Mouse (Mus musculus) lung, postnatal 0 days (tissue): ENCODE data around the gene Tmem156. TPM values are rescaled to one million over a fixed set of nuclear protein-coding genes. Genes with fewer than 3 reads are reported as not detected.

Source experiments
- ATAC-seq: fragments of 200-750 bp; cut with Nextera tagmentation; 2 replicates; pipeline ENCODE4 v1.8.0; 2017; ENCODE audit warnings: moderate library complexity
- DNase-seq: peaks from one replicate; pipeline ENCODE4 v3.0.0-alpha.2; 2016; ENCODE audit warnings: low spot score
- H3K27ac ChIP-seq: fragments of 300-500 bp; sonication (generic); 2 replicates; pipeline ENCODE4 v1.5.1; 2014; ENCODE audit warnings: antibody characterized with exemption, mild to moderate bottlenecking, low read length, mixed read lengths
- H3K27me3 ChIP-seq: fragments of 300-500 bp; sonication (generic); replicated peaks from 2 replicates; pipeline ENCODE4 v1.6.1; 2014; ENCODE audit warnings: low read length, mixed read lengths; ENCODE audit not compliant: insufficient read depth
- H3K36me3 ChIP-seq: fragments of 300-500 bp; sonication (generic); 2 replicates; pipeline ENCODE4 v1.6.1; 2014; ENCODE audit warnings: low read length, mixed read lengths; ENCODE audit not compliant: insufficient read depth
- H3K4me1 ChIP-seq: fragments of 300-500 bp; sonication (generic); 2 replicates; pipeline ENCODE4 v1.6.1; 2014; ENCODE audit warnings: antibody characterized with exemption, low read depth, low read length, mixed read lengths; ENCODE audit not compliant: insufficient read depth
- H3K4me2 ChIP-seq: fragments of 300-500 bp; sonication (generic); replicated peaks from 2 replicates; pipeline ENCODE4 v1.6.1; 2014; ENCODE audit warnings: low read depth, mild to moderate bottlenecking, low read length, moderate library complexity, mixed read lengths
- H3K4me3 ChIP-seq: fragments of 300-500 bp; sonication (generic); 2 replicates; pipeline ENCODE4 v1.5.1; 2014; ENCODE audit warnings: low read depth, low read length
- H3K9ac ChIP-seq: fragments of 300-500 bp; sonication (generic); replicated peaks from 2 replicates; pipeline ENCODE4 v1.6.1; 2014; ENCODE audit warnings: low read depth, mild to moderate bottlenecking
- H3K9me3 ChIP-seq: fragments of 300-500 bp; sonication (generic); 2 replicates; pipeline ENCODE4 v1.6.1; 2016; ENCODE audit warnings: low read length, mixed read lengths
- CTCF ChIP-seq: IDR thresholded peaks from 2 replicates; pipeline ENCODE4 v1.5.1; 2016; ENCODE audit warnings: antibody characterized with exemption, mild to moderate bottlenecking
- EP300 ChIP-seq: IDR thresholded peaks from 2 replicates; pipeline ENCODE4 v1.6.1; 2016; ENCODE audit warnings: antibody characterized with exemption, mild to moderate bottlenecking, control low read depth
- WGBS: fragments of 180-500 bp; shearing (Covaris S2); extraction: QIAGEN DNeasy Blood & Tissue Kit; methylation state at CpG from one replicate; pipeline ENCODE4 v1.1.7; 2014; 5-methylcytosine and 5-hydroxymethylcytosine counted together
- polyA plus RNA-seq: library from polyadenylated mRNA; unstranded; fragments of >200 nt; fragmentation: Nextera tagmentation; extraction: Ambion mirVana; gene quantifications from 2 replicates; pipeline ENCODE4 v1.2.1, GENCODE M21; 2015

Gene Tmem156
- polyA plus RNA-seq, 1 experiment from 2014 or later = 1.9 TPM

GRCm38 (mm10) chr5:65019823-65020222 is 72.1 kb downstream of the Tmem156 start:
- H3K27me3 ChIP-seq = no peaks in the 10 kb centered on the region
- no peak overlapping the region for H3K4me3 ChIP-seq
- DNase-seq = peak; percentile 57
- peak; percentile 63 for TF ChIP-seq CTCF
- TF ChIP-seq EP300 = peak; percentile 30; the same call in 1 of the 2 replicates
- no peak overlapping the region for H3K4me2 ChIP-seq
- no peak overlapping the region for H3K27ac ChIP-seq
- H3K4me1 ChIP-seq = no peaks in the 10 kb centered on the region
- peak; percentile 60 for ATAC-seq
- 50% methylated on average over 7 of the region's 7 CpGs for WGBS
- peaks cover 13% of the 10 kb centered on the region; the same call in 1 of the 2 replicates for H3K36me3 ChIP-seq
- H3K9ac ChIP-seq = no peak overlapping the region
- no peaks in the 10 kb centered on the region for H3K9me3 ChIP-seq

GRCm38 (mm10) chr5:65019109-65019508 is 72.8 kb downstream of the Tmem156 start:
- WGBS = 55% methylated on average over 8 of the region's 8 CpGs
- peak; percentile 40; the same call in 1 of the 2 replicates for ATAC-seq
- peaks cover 13% of the 10 kb centered on the region; the same call in 1 of the 2 replicates for H3K36me3 ChIP-seq

GRCm38 (mm10) chr5:65015508-65015907 is 76.4 kb downstream of the Tmem156 start:
- ATAC-seq = no peak

More at GRCm38 (mm10) chr5:65019109-65019508, 72.8 kb downstream of the Tmem156 start:
- Histone ChIP-seq H3K9ac (no peak overlapping the region), H3K9me3 (no peaks in the 10 kb centered on the region), H3K4me3 (no peak overlapping the region), H3K27me3 (no peaks in the 10 kb centered on the region), H3K4me1 (no peaks in the 10 kb centered on the region), H3K27ac (no peak overlapping the region), H3K4me2 (no peak overlapping the region)
- DNase-seq = no peak
- TF ChIP-seq EP300 (no peak), CTCF (0 out of 2 replicates have a peak, but pooled peaks have one; percentile 3)

GRCm38 (mm10) chr5:65011901-65012573 is 79.9 kb downstream of the Tmem156 start:
- DNase-seq = no peak
- no peak overlapping the region for H3K4me3 ChIP-seq
- 68% methylated on average over 7 of the region's 7 CpGs for WGBS

More at GRCm38 (mm10) chr5:65015508-65015907, 76.4 kb downstream of the Tmem156 start:
- Histone ChIP-seq H3K4me1 (no peaks in the 10 kb centered on the region), H3K36me3 (0 out of 2 replicates have a peak, but pooled peaks cover 6% of the 10 kb centered on the region), H3K27ac (no peak overlapping the region), H3K27me3 (no peaks in the 10 kb centered on the region), H3K9ac (no peak overlapping the region), H3K4me2 (no peak overlapping the region), H3K4me3 (no peak overlapping the region), H3K9me3 (no peaks in the 10 kb centered on the region)
- TF ChIP-seq EP300 (no peak), CTCF (no peak)
- 79% methylated on average over 3 of the region's 3 CpGs for WGBS
- DNase-seq = no peak

GRCm38 (mm10) chr5:65006011-65006491 is 85.9 kb downstream of the Tmem156 start:
- 37% methylated on average over 4 of the region's 4 CpGs for WGBS
- H3K9me3 ChIP-seq = no peaks in the 10 kb centered on the region
- no peak overlapping the region for H3K4me2 ChIP-seq
- H3K4me3 ChIP-seq = no peak overlapping the region
- TF ChIP-seq EP300 (no peak), CTCF (no peak)
- no peak overlapping the region for H3K9ac ChIP-seq
- DNase-seq (no peak), ATAC-seq (no peak)
- no peaks in the 10 kb centered on the region for H3K27me3 ChIP-seq
- no peak overlapping the region for H3K27ac ChIP-seq
- peaks cover 25% of the 10 kb centered on the region; the same call in 1 of the 2 replicates for H3K36me3 ChIP-seq
- H3K4me1 ChIP-seq = no peaks in the 10 kb centered on the region

More at GRCm38 (mm10) chr5:65011901-65012573, 79.9 kb downstream of the Tmem156 start:
- Histone ChIP-seq H3K36me3 (peaks cover 19% of the 10 kb centered on the region; the same call in 1 of the 2 replicates), H3K9me3 (no peaks in the 10 kb centered on the region), H3K27me3 (no peaks in the 10 kb centered on the region), H3K9ac (no peak overlapping the region), H3K4me2 (no peak overlapping the region), H3K4me1 (no peaks in the 10 kb centered on the region), H3K27ac (no peak overlapping the region)
- no peak for ATAC-seq
- TF ChIP-seq EP300 (no peak), CTCF (no peak)

- H3K36me3 ChIP-seq = peaks cover 22% of the 10 kb centered on the region; the same call in 1 of the 2 replicates
- H3K27ac ChIP-seq = no peak overlapping the region
- H3K27me3 ChIP-seq = no peaks in the 10 kb centered on the region
- ATAC-seq (no peak), DNase-seq (no peak)
- no peak overlapping the region for H3K4me2 ChIP-seq
- no peak overlapping the region for H3K4me3 ChIP-seq
- TF ChIP-seq EP300 (no peak), CTCF (no peak)
- no peak overlapping the region for H3K9ac ChIP-seq
- H3K9me3 ChIP-seq = no peaks in the 10 kb centered on the region
- WGBS = 86% methylated on average over 4 of the region's 4 CpGs
- H3K4me1 ChIP-seq = no peaks in the 10 kb centered on the region
These were observed 86.7 kb downstream of the Tmem156 start for GRCm38 (mm10) chr5:65005251-65005650.

Other genes starting within 250 kb of the Tmem156 start
- gene Tlr1, start 158.6 kb downstream of the Tmem156 start, polyA plus RNA-seq = 0.58 and 0.64 TPM in 2 replicates
- 0.68 and 0.99 TPM in 2 replicates for gene Tlr6, start 132.0 kb downstream of the Tmem156 start, polyA plus RNA-seq
- gene Fam114a1, start 122.1 kb downstream of the Tmem156 start, polyA plus RNA-seq = 26.3 and 30.9 TPM in 2 replicates
- gene Klhl5, start 15.4 kb upstream of the Tmem156 start, polyA plus RNA-seq = 69.3 and 72.0 TPM in 2 replicates
- gene Wdr19, start 107.6 kb upstream of the Tmem156 start, polyA plus RNA-seq = 8.6 and 9.3 TPM in 2 replicates
- 34.8 and 37.7 TPM in 2 replicates for gene Rfc1, start 243.5 kb upstream of the Tmem156 start, polyA plus RNA-seq